Comparison of ENCODE assay signal across 7 mouse cellular contexts in genomic region chr7:28693321-28693966, GRCm38 (mm10). TPM values are rescaled to one million over a fixed set of nuclear protein-coding genes. Genes with fewer than 3 reads are reported as not detected.
DNase-seq lines count a peak whose midpoint lies in the region; ATAC-seq and TF ChIP-seq lines count a peak whose summit lies in the region.

No protein-coding gene starts in this region.

- H3K4me3 ChIP-seq in bone marrow macrophage, adult 2 months (ENCODE audit: insufficient read depth, low read length), result peak overlapping the region; percentile 53
- peak overlapping the region; percentile 44 for H3K4me3 ChIP-seq in embryonic facial prominence, embryonic 11.5 days (ENCODE audit: low read depth, low read length)
- H3K4me3 ChIP-seq in heart, adult 2 months, result peak overlapping the region; percentile 25; the same call in 1 of the 2 replicates
- peak overlapping the region; percentile 61 for H3K4me3 ChIP-seq in limb, embryonic 13.5 days
- H3K4me3 ChIP-seq in midbrain, embryonic 15.5 days, result peak overlapping the region; percentile 51

- no peaks in the 10 kb centered on the region for H3K36me3 ChIP-seq in embryonic facial prominence, embryonic 11.5 days (replicated peaks; ENCODE audit: control insufficient read depth, insufficient read depth, low read depth, low read length)
- H3K36me3 ChIP-seq in heart, adult 2 months (ENCODE audit: control insufficient read depth, insufficient read depth, low read length), result no peaks in the 10 kb centered on the region
- no peaks in the 10 kb centered on the region for H3K36me3 ChIP-seq in limb, embryonic 13.5 days
- H3K36me3 ChIP-seq in midbrain, embryonic 15.5 days (replicated peaks), result no peaks in the 10 kb centered on the region

- intact Hi-C loops in heart, adult 2 months (cut with DNase I), result no loop called here

- H3K4me2 ChIP-seq in embryonic facial prominence, embryonic 11.5 days (ENCODE audit: low read depth, low read length), result peak overlapping the region; percentile 87
- H3K4me2 ChIP-seq in limb, embryonic 13.5 days (replicated peaks), result peak overlapping the region; percentile 91
- peak overlapping the region; percentile 67 for H3K4me2 ChIP-seq in midbrain, embryonic 15.5 days

- peak overlapping the region; percentile 52 for H3K9ac ChIP-seq in embryonic facial prominence, embryonic 11.5 days (replicated peaks; ENCODE audit: low read length)
- no peak overlapping the region for H3K9ac ChIP-seq in heart, adult 2 months (ENCODE audit: low read depth, low read length)
- H3K9ac ChIP-seq in limb, embryonic 13.5 days, result peak overlapping the region; percentile 73
- peak overlapping the region; percentile 48 for H3K9ac ChIP-seq in midbrain, embryonic 15.5 days

- WGBS in embryonic facial prominence, embryonic 11.5 days, result under 1% methylated on average over 38 of the region's 38 CpGs
- 1% methylated on average over 38 of the region's 38 CpGs for WGBS in heart, adult 2 months
- 2% methylated on average over 38 of the region's 38 CpGs for WGBS in limb, embryonic 13.5 days
- under 1% methylated on average over 38 of the region's 38 CpGs for whole genome bisulfite sequencing in midbrain, embryonic 15.5 days

- DNase-seq in embryonic facial prominence, embryonic 11.5 days (ENCODE audit: low spot score), result peak; percentile 90
- peak; percentile 29 to 60 for DNase-seq in heart, adult 2 months
- DNase-seq in kidney, adult 9 months, result peak; percentile 70
- peak; percentile 54 to 65 for DNase-seq in spleen, adult 18-20 months

- TF ChIP-seq POLR2A in bone marrow macrophage, adult 2 months (IDR thresholded peaks at IDR 0.05; ENCODE audit: borderline replicate concordance, low read depth, low read length), result no peak
- TF ChIP-seq POLR2A in heart, adult 2 months (IDR thresholded peaks at IDR 0.05; ENCODE audit: insufficient read depth, low read depth, low read length), result no peak

- no peaks in the 10 kb centered on the region for H3K79me2 ChIP-seq in heart, adult 2 months (replicated peaks; ENCODE audit: control insufficient read depth, insufficient read depth, low read length)

- H3K27me3 ChIP-seq in embryonic facial prominence, embryonic 11.5 days (ENCODE audit: control insufficient read depth, insufficient read depth, low read length), result no peaks in the 10 kb centered on the region
- H3K27me3 ChIP-seq in heart, adult 2 months (ENCODE audit: control insufficient read depth, insufficient read depth, low read length), result 0 out of 2 replicates have a peak, but pooled peaks cover 2% of the 10 kb centered on the region
- peaks cover 10% of the 10 kb centered on the region for H3K27me3 ChIP-seq in limb, embryonic 13.5 days
- peaks cover 3% of the 10 kb centered on the region; the same call in 1 of the 2 replicates for H3K27me3 ChIP-seq in midbrain, embryonic 15.5 days (replicated peaks)

- peak; percentile 75 for ATAC-seq in embryonic facial prominence, embryonic 11.5 days (replicated peaks; ENCODE audit: insufficient number of reproducible peaks, low FRiP score, low TSS enrichment, low read depth)
- peak; percentile 75 for ATAC-seq in limb, embryonic 13.5 days (ENCODE audit: low FRiP score, low read depth)
- peak; percentile 90 for ATAC-seq in midbrain, embryonic 15.5 days (replicated peaks)

- H3K4me1 ChIP-seq in bone marrow macrophage, adult 2 months (ENCODE audit: control insufficient read depth, insufficient read depth, low read length), result no peaks in the 10 kb centered on the region
- H3K4me1 ChIP-seq in embryonic facial prominence, embryonic 11.5 days (ENCODE audit: control insufficient read depth, insufficient read depth, low read length), result peaks cover 2% of the 10 kb centered on the region
- H3K4me1 ChIP-seq in heart, adult 2 months (ENCODE audit: control insufficient read depth, insufficient read depth, low read length), result no peaks in the 10 kb centered on the region
- peaks cover 20% of the 10 kb centered on the region for H3K4me1 ChIP-seq in limb, embryonic 13.5 days
- peaks cover 11% of the 10 kb centered on the region for H3K4me1 ChIP-seq in midbrain, embryonic 15.5 days

- H3K27ac ChIP-seq in bone marrow macrophage, adult 2 months (ENCODE audit: insufficient read depth, low read depth, low read length), result no peak overlapping the region
- H3K27ac ChIP-seq in embryonic facial prominence, embryonic 11.5 days (replicated peaks; ENCODE audit: low read depth, low read length), result no peak overlapping the region
- H3K27ac ChIP-seq in heart, adult 2 months, result no peak overlapping the region
- H3K27ac ChIP-seq in limb, embryonic 13.5 days, result no peak overlapping the region
- peak overlapping the region; percentile 43; the same call in 1 of the 2 replicates for H3K27ac ChIP-seq in midbrain, embryonic 15.5 days

- no peak for TF ChIP-seq EP300 in heart, adult 2 months (IDR thresholded peaks at IDR 0.05; ENCODE audit: insufficient read depth, low read depth, low read length)

- no peak for TF ChIP-seq CTCF in bone marrow macrophage, adult 2 months (IDR thresholded peaks at IDR 0.05; ENCODE audit: low read depth, low read length)
- TF ChIP-seq CTCF in heart, adult 2 months (IDR thresholded peaks at IDR 0.05), result no peak

- H3K9me3 ChIP-seq in embryonic facial prominence, embryonic 11.5 days (replicated peaks; ENCODE audit: control insufficient read depth, low read length), result no peaks in the 10 kb centered on the region
- H3K9me3 ChIP-seq in limb, embryonic 13.5 days, result peaks cover 4% of the 10 kb centered on the region; the same call in 1 of the 2 replicates
- H3K9me3 ChIP-seq in midbrain, embryonic 15.5 days, result no peaks in the 10 kb centered on the region

RNA-seq across cellular contexts. Expression of gene Fbxo27, which starts 0.8 kb away (rescaled TPM):
- not detected in 2 replicates for polyA plus RNA-seq in bone marrow macrophage, adult 2 months (2012; ENCODE audit: insufficient read depth, insufficient read length, missing spikeins)
- polyA plus RNA-seq in embryonic facial prominence, embryonic 11.5 days (2014; fragmentation: Nextera tagmentation; extraction: Ambion mirVana), result 6.1 and 7.2 TPM in 2 replicates
- under 1 TPM in 1 of 2 experiments, not detected in 1; 0.23 TPM for total RNA-seq in heart, adult 2 months (2021)
- 1.1 and 1.2 TPM in 2 replicates for polyA plus RNA-seq in heart, adult 2 months (2012; rRNA removed)
- 7.0 and 7.6 TPM in 2 replicates for polyA plus RNA-seq in limb, embryonic 13.5 days (2015; fragmentation: Nextera tagmentation; extraction: Ambion mirVana)
- polyA plus RNA-seq in midbrain, embryonic 15.5 days (2015; fragmentation: Nextera tagmentation; extraction: Ambion mirVana), result 10.2 and 12.1 TPM in 2 replicates

RNA-seq across cellular contexts. Expression of gene Fbxo17, which starts 23.2 kb away (rescaled TPM):
- 0.47 and 0.92 TPM in 2 replicates for polyA plus RNA-seq in bone marrow macrophage, adult 2 months (2012; ENCODE audit: insufficient read depth, insufficient read length, missing spikeins)
- polyA plus RNA-seq in embryonic facial prominence, embryonic 11.5 days (2014; fragmentation: Nextera tagmentation; extraction: Ambion mirVana), result 11.6 and 13.0 TPM in 2 replicates
- total RNA-seq in heart, adult 2 months (2021), result under 1 TPM; 0.37 to 0.57 TPM
- 1.7 and 2.0 TPM in 2 replicates for polyA plus RNA-seq in heart, adult 2 months (2012; rRNA removed)
- polyA plus RNA-seq in limb, embryonic 13.5 days (2015; fragmentation: Nextera tagmentation; extraction: Ambion mirVana), result 31.8 and 33.9 TPM in 2 replicates
- 3.7 and 4.0 TPM in 2 replicates for polyA plus RNA-seq in midbrain, embryonic 15.5 days (2015; fragmentation: Nextera tagmentation; extraction: Ambion mirVana)

RNA-seq across cellular contexts. Expression of gene Mrps12, which starts 48.2 kb away (rescaled TPM):
- polyA plus RNA-seq in bone marrow macrophage, adult 2 months (2012; ENCODE audit: insufficient read depth, insufficient read length, missing spikeins), result 39.5 and 50.6 TPM in 2 replicates
- 145 and 151 TPM in 2 replicates for polyA plus RNA-seq in embryonic facial prominence, embryonic 11.5 days (2014; fragmentation: Nextera tagmentation; extraction: Ambion mirVana)
- total RNA-seq in heart, adult 2 months (2021), result 10 to 100 TPM; 47.8 to 57.3 TPM
- 36.3 and 51.9 TPM in 2 replicates for polyA plus RNA-seq in heart, adult 2 months (2012; rRNA removed)
- polyA plus RNA-seq in limb, embryonic 13.5 days (2015; fragmentation: Nextera tagmentation; extraction: Ambion mirVana), result 113 and 114 TPM in 2 replicates
- 96.7 and 106 TPM in 2 replicates for polyA plus RNA-seq in midbrain, embryonic 15.5 days (2015; fragmentation: Nextera tagmentation; extraction: Ambion mirVana)

RNA-seq across cellular contexts. Expression of gene Sars2, which starts 48.3 kb away (rescaled TPM):
- polyA plus RNA-seq in bone marrow macrophage, adult 2 months (2012; ENCODE audit: insufficient read depth, insufficient read length, missing spikeins), result 7.2 and 8.2 TPM in 2 replicates
- polyA plus RNA-seq in embryonic facial prominence, embryonic 11.5 days (2014; fragmentation: Nextera tagmentation; extraction: Ambion mirVana), result 28.2 and 29.9 TPM in 2 replicates
- 10 to 100 TPM; 13.7 to 14.2 TPM for total RNA-seq in heart, adult 2 months (2021)
- 18.5 and 20.2 TPM in 2 replicates for polyA plus RNA-seq in heart, adult 2 months (2012; rRNA removed)
- 26.7 and 30.4 TPM in 2 replicates for polyA plus RNA-seq in limb, embryonic 13.5 days (2015; fragmentation: Nextera tagmentation; extraction: Ambion mirVana)
- polyA plus RNA-seq in midbrain, embryonic 15.5 days (2015; fragmentation: Nextera tagmentation; extraction: Ambion mirVana), result 18.3 and 18.7 TPM in 2 replicates
